In genomic region chr2:132265196-132265595, GRCm38 (mm10) we compare ENCODE assay signal across 12 mouse cellular contexts. TPM values are rescaled to one million over a fixed set of nuclear protein-coding genes. Genes with fewer than 3 reads are reported as not detected.
DNase-seq lines count a peak whose midpoint lies in the region; ATAC-seq and TF ChIP-seq lines count a peak whose summit lies in the region.
"Had no signal": no experiment of that assay in that cellular context is flagged by ENCODE, and none has a peak within 500 bp of the region (broad histone marks: within the 10 kb centered on the region; RNA-seq: fewer than 3 reads in every experiment).

No protein-coding gene starts in this region.

- ATAC-seq in neural tube, embryonic 12.5 days (ENCODE audit: low FRiP score, low read depth): no peak
- ATAC-seq in liver, embryonic 13.5 days (ENCODE audit: low read depth): no peak

- H3K9me3 ChIP-seq in neural tube, embryonic 12.5 days: no peaks in the 10 kb centered on the region
- no peaks in the 10 kb centered on the region for H3K9me3 ChIP-seq in liver, embryonic 13.5 days (replicated peaks)

- TF ChIP-seq POLR2A in heart, adult 2 months (IDR thresholded peaks at IDR 0.05; ENCODE audit: insufficient read depth, low read depth, low read length): no peak

- no peak for TF ChIP-seq CTCF in heart, adult 2 months (IDR thresholded peaks at IDR 0.05)

- intact Hi-C loops in heart, adult 2 months (cut with DNase I): loop anchor here (2.0 to 10.0 kb wide), 2 partner anchors 16 to 450 kb away; no protein-coding TSS in a partner anchor

- no peaks in the 10 kb centered on the region for H3K27me3 ChIP-seq in heart, adult 2 months (ENCODE audit: control insufficient read depth, insufficient read depth, low read length)
- H3K27me3 ChIP-seq in neural tube, embryonic 12.5 days (replicated peaks): no peaks in the 10 kb centered on the region
- no peaks in the 10 kb centered on the region for H3K27me3 ChIP-seq in liver, embryonic 13.5 days
- H3K27me3 ChIP-seq in splenic B cell, adult 2 months (ENCODE audit: control insufficient read depth, insufficient read depth, low read length, poor library complexity, severe bottlenecking): no peaks in the 10 kb centered on the region

- no peak overlapping the region for H3K4me3 ChIP-seq in heart, adult 2 months
- H3K4me3 ChIP-seq in neural tube, embryonic 12.5 days: no peak overlapping the region
- no peak overlapping the region for H3K4me3 ChIP-seq in liver, embryonic 13.5 days (replicated peaks)

- no peak for DNase-seq in heart, adult 2 months
- no peak for DNase-seq in heart, postnatal 4 days
- DNase-seq in neural tube, embryonic 10.5 days (ENCODE audit: extremely low spot score, low spot score): no peak
- no peak for DNase-seq in liver, embryonic 13.5 days
- peak; percentile 44 for DNase-seq in splenic B cell, adult 2 months (ENCODE audit: low read depth, low spot score)
- no peak for DNase-seq in frontal cortex, postnatal 25 days (ENCODE audit: low spot score in 2 of 2)
- DNase-seq in layer of hippocampus, adult 11-12 months (ENCODE audit: low spot score): no peak
- DNase-seq: adrenal gland, adult 2 months; cerebellum, adult 8-10 months; kidney, postnatal 4 days; right cerebral cortex, postnatal 4 days had no signal

- H3K4me2 ChIP-seq in neural tube, embryonic 12.5 days (replicated peaks): peak overlapping the region; percentile 72; the same call in 1 of the 2 replicates
- H3K4me2 ChIP-seq in liver, embryonic 13.5 days: peak overlapping the region; percentile 93; the same call in 1 of the 2 replicates

- peaks cover 14% of the 10 kb centered on the region for H3K4me1 ChIP-seq in heart, adult 2 months (ENCODE audit: control insufficient read depth, insufficient read depth, low read length)
- peaks cover 13% of the 10 kb centered on the region for H3K4me1 ChIP-seq in neural tube, embryonic 12.5 days
- peaks cover 52% of the 10 kb centered on the region for H3K4me1 ChIP-seq in liver, embryonic 13.5 days (replicated peaks)

- TF ChIP-seq EP300 in heart, adult 2 months (IDR thresholded peaks at IDR 0.05; ENCODE audit: insufficient read depth, low read depth, low read length): no peak

- peaks cover 8% of the 10 kb centered on the region for H3K79me2 ChIP-seq in heart, adult 2 months (replicated peaks; ENCODE audit: control insufficient read depth, insufficient read depth, low read length)

- 67% methylated on average over 9 of the region's 9 CpGs for WGBS in heart, adult 2 months
- 91% methylated on average over 9 of the region's 9 CpGs for WGBS in neural tube, embryonic 12.5 days
- 61% methylated on average over 9 of the region's 9 CpGs for WGBS in liver, embryonic 13.5 days (ENCODE audit: insufficient replicate concordance)

- peaks cover 16% of the 10 kb centered on the region for H3K36me3 ChIP-seq in heart, adult 2 months (ENCODE audit: control insufficient read depth, insufficient read depth, low read length)
- no peaks in the 10 kb centered on the region for H3K36me3 ChIP-seq in neural tube, embryonic 12.5 days
- H3K36me3 ChIP-seq in liver, embryonic 13.5 days: no peaks in the 10 kb centered on the region
- H3K36me3 ChIP-seq in splenic B cell, adult 2 months (ENCODE audit: control insufficient read depth, insufficient read depth, low read length, poor library complexity, severe bottlenecking): no peaks in the 10 kb centered on the region

- H3K27ac ChIP-seq in heart, adult 2 months: peak overlapping the region; percentile 99
- H3K27ac ChIP-seq in neural tube, embryonic 12.5 days: no peak overlapping the region
- H3K27ac ChIP-seq in liver, embryonic 13.5 days: peak overlapping the region; percentile 8; the same call in 1 of the 2 replicates

- no peak overlapping the region for H3K9ac ChIP-seq in heart, adult 2 months (ENCODE audit: low read depth, low read length)
- no peak overlapping the region for H3K9ac ChIP-seq in neural tube, embryonic 12.5 days
- no peak overlapping the region for H3K9ac ChIP-seq in liver, embryonic 13.5 days

RNA-seq across cellular contexts. Expression of gene Cds2, which starts 2.2 kb away (rescaled TPM):
- 10 to 100 TPM; 75.4 to 90.4 TPM for total RNA-seq in heart, adult 2 months (2021)
- 48.0 and 85.1 TPM in 2 replicates for polyA plus RNA-seq in heart, adult 2 months (2012; rRNA removed)
- 10 to 100 TPM; 63.9 to 73.8 TPM for total RNA-seq in heart, postnatal 4 days (2021)
- 42.9 and 47.6 TPM in 2 replicates for polyA plus RNA-seq in neural tube, embryonic 12.5 days (2016; fragmentation: Nextera tagmentation; extraction: Ambion mirVana)
- 10.2 and 13.3 TPM in 2 replicates for polyA plus RNA-seq in liver, embryonic 13.5 days (2015; fragmentation: Nextera tagmentation; extraction: Ambion mirVana)

RNA-seq across cellular contexts. Expression of gene Pcna, which starts 12.1 kb away (rescaled TPM):
- total RNA-seq in heart, adult 2 months (2021): 10 to 100 TPM; 36.5 to 39.9 TPM
- polyA plus RNA-seq in heart, adult 2 months (2012; rRNA removed): 25.9 and 35.8 TPM in 2 replicates
- total RNA-seq in heart, postnatal 4 days (2021): 100 to 1,000 TPM; 182 to 184 TPM
- polyA plus RNA-seq in neural tube, embryonic 12.5 days (2016; fragmentation: Nextera tagmentation; extraction: Ambion mirVana): 189 and 190 TPM in 2 replicates
- polyA plus RNA-seq in liver, embryonic 13.5 days (2015; fragmentation: Nextera tagmentation; extraction: Ambion mirVana): 369 and 404 TPM in 2 replicates

RNA-seq across cellular contexts. Expression of gene Tmem230, which starts 17.6 kb away (rescaled TPM):
- 10 to 100 TPM; 23.1 to 23.3 TPM for total RNA-seq in heart, adult 2 months (2021)
- 28.0 and 43.2 TPM in 2 replicates for polyA plus RNA-seq in heart, adult 2 months (2012; rRNA removed)
- 10 to 100 TPM; 22.6 to 24.4 TPM for total RNA-seq in heart, postnatal 4 days (2021)
- 54.3 and 59.6 TPM in 2 replicates for polyA plus RNA-seq in neural tube, embryonic 12.5 days (2016; fragmentation: Nextera tagmentation; extraction: Ambion mirVana)
- polyA plus RNA-seq in liver, embryonic 13.5 days (2015; fragmentation: Nextera tagmentation; extraction: Ambion mirVana): 17.5 and 21.7 TPM in 2 replicates
